Mouse (Mus musculus) stomach, embryonic 16.5 days (tissue): ENCODE measurements at regions not wholly inside any gene's neighbourhood (a gene's known extent, or its start where the extent isn't known, plus 50 kb on each side); places are given as distances from the start of the nearest gene placed in this dataset.
A peak's percentile ranks its signal among the peaks of the same experiment; 100 is the strongest.

ENCODE experiments used
- ATAC-seq: fragments of 200-750 bp; cut with Nextera tagmentation; 2 replicates; pipeline ENCODE4 v1.8.0; 2017; ENCODE audit warnings: moderate number of reproducible peaks, moderate TSS enrichment; ENCODE audit not compliant: insufficient read depth, low FRiP score
- H3K27ac ChIP-seq: fragments of 300-500 bp; sonication (generic); 2 replicates; pipeline ENCODE4 v1.5.1; 2014; ENCODE audit warnings: low read length
- H3K27me3 ChIP-seq: fragments of 300-500 bp; sonication (generic); 2 replicates; pipeline ENCODE4 v1.6.1; 2014; ENCODE audit warnings: low read length, control low read depth, mixed read lengths; ENCODE audit not compliant: control insufficient read depth, insufficient read depth
- H3K36me3 ChIP-seq: fragments of 300-500 bp; sonication (generic); 2 replicates; pipeline ENCODE4 v1.6.1; 2014; ENCODE audit warnings: low read length; ENCODE audit not compliant: control insufficient read depth, insufficient read depth
- H3K4me1 ChIP-seq: fragments of 300-500 bp; sonication (generic); 2 replicates; pipeline ENCODE4 v1.6.1; 2014; ENCODE audit warnings: low read length, control low read depth, mixed read lengths; ENCODE audit not compliant: control insufficient read depth, insufficient read depth
- H3K4me2 ChIP-seq: fragments of 300-500 bp; sonication (generic); 2 replicates; pipeline ENCODE4 v1.6.1; 2014; ENCODE audit warnings: low read depth, low read length, mixed read lengths
- H3K4me3 ChIP-seq: fragments of 300-500 bp; sonication (generic); replicated peaks from 2 replicates; pipeline ENCODE4 v1.5.1; 2014; ENCODE audit warnings: mild to moderate bottlenecking, low read length
- H3K9ac ChIP-seq: fragments of 300-500 bp; sonication (generic); 2 replicates; pipeline ENCODE4 v1.6.1; 2014; ENCODE audit warnings: low read length
- H3K9me3 ChIP-seq: fragments of 300-500 bp; sonication (generic); replicated peaks from 2 replicates; pipeline ENCODE4 v1.6.1; 2016; ENCODE audit warnings: low read length, control low read depth; ENCODE audit not compliant: control insufficient read depth
- WGBS: fragments of 180-500 bp; shearing (Covaris S2); extraction: QIAGEN DNeasy Blood & Tissue Kit; methylation state at CpG from one replicate; pipeline ENCODE4 v1.1.7; 2014; 5-methylcytosine and 5-hydroxymethylcytosine counted together

DNA sequence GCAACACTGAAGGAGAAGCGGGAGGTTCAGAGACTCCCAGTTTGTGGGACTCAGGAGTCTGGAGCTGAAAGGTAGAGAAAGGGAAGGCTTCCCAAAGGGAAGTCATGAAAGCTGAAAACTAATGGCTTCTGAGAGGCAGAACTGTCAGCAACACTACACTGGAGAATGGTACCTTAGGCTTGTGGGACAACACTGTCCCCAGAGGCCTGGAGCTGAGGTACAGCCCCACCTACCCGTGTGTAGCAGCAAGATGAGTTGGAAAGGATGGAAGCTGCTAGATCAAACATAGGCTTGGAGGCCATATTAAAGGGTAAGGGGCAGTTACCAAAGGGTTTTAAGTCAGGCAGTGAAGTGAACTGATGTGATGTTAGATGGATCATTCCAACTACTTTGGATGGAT lies 219.9 kb upstream of the Ccdc122 start:
- Histone ChIP-seq H3K27me3 (no peaks in the 10 kb centered on the region), H3K27ac (no peak overlapping the region), H3K36me3 (no peaks in the 10 kb centered on the region), H3K4me1 (peaks cover 27% of the 10 kb centered on the region), H3K4me3 (no peak overlapping the region), H3K4me2 (no peak overlapping the region), H3K9ac (no peak overlapping the region), H3K9me3 (no peaks in the 10 kb centered on the region)
- 83% methylated on average over 2 of the region's 2 CpGs for WGBS
- ATAC-seq, result no peak

DNA sequence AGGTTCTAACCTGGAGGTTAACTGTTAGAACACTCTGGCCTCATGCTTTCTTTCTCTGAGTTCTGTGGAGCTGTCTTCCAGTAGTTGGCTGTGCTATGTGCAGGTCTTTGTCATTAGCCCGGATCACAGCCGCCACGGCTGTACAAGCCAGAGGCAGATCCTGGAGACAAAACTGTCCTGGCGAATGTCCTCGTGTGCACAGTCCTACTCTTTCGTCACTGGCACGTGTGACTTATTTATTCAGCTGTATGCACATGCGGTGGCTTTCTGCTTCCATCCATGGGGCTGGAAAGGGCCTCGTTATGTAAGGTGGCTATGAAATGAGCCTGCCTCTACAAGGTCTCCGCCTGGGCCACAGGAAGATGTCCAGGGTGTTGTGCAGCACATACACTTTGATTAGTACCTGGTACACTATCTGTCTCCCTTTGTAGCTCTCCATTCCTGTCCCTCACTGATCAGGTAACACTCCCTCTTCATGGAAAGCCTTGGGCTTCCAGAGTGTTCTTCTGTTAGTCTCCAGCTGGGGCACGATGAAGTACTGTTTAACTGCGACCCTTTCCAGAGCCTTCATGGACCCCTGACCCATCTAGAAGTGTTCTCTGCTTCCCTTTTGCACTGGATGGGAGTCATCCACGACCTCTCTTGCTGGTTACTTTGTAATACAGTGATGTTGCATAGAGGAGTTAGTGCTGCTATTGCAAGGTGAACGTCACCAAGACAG lies 224.3 kb upstream of the Ccdc122 start:
- no peak overlapping the region for H3K4me3 ChIP-seq
- no peaks in the 10 kb centered on the region for H3K36me3 ChIP-seq
- H3K27me3 ChIP-seq, result no peaks in the 10 kb centered on the region
- H3K4me2 ChIP-seq, result no peak overlapping the region
- H3K27ac ChIP-seq, result peak overlapping the region; percentile 16; the same call in 1 of the 2 replicates
- peaks cover 4% of the 10 kb centered on the region; the same call in 1 of the 2 replicates for H3K4me1 ChIP-seq
- H3K9ac ChIP-seq, result no peak overlapping the region
- H3K9me3 ChIP-seq, result no peaks in the 10 kb centered on the region
- ATAC-seq, result no peak
- WGBS, result 60% methylated on average over 14 of the region's 14 CpGs

DNA sequence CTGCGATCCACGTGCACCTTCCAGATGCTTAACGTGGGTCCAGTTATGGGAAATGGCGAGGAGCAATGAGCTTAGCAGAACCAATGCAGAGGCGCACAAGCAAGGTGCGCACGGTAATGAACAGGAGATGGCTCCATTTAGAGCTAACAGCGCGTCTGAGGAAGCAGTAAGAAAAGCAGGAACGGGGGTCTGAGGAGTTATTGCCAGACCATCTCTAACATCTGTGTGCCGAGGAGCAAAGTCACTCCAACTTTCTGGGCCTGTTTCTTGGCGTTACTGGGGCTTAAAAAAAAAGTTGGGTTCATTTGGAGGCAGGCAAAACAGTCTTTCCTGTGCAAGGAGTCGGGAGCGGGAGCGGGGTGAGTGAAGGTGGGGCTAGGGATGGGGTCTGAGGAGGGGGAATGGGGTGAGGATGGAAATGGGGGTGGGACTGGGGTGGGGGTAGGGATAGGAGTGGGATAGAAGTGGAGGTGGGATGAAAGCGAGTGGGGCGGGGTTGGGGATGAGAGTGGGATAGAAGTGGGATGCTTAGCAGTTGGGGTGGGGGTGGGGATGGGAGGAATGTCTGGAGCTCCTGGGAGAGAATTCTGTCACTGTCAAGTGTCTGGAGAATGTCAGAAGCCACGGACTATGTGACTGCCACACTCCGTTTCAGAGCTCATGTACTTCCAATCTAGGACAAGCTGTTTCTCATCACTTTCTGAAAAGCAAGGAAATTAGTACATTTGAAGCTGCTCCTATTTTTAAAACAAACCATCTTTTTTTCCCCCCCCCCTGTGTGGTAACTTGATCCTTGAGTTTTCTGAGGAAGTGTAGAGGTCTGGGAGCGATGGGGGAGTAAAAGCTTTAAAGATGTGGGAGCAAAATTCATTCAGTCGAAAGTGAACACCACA lies 225.6 kb upstream of the Ccdc122 start:
- ATAC-seq, result peak; percentile 83
- no peaks in the 10 kb centered on the region for H3K27me3 ChIP-seq
- peak overlapping the region; percentile 2; the same call in 1 of the 2 replicates for H3K9ac ChIP-seq
- 27% methylated on average over 21 of the region's 21 CpGs for WGBS
- H3K4me3 ChIP-seq, result no peak overlapping the region
- H3K9me3 ChIP-seq, result 0 out of 2 replicates have a peak, but pooled peaks cover 4% of the 10 kb centered on the region
- peak overlapping the region; percentile 34 for H3K27ac ChIP-seq
- H3K4me1 ChIP-seq, result peaks cover 4% of the 10 kb centered on the region; the same call in 1 of the 2 replicates
- H3K4me2 ChIP-seq, result peak overlapping the region; percentile 42
- H3K36me3 ChIP-seq, result no peaks in the 10 kb centered on the region

DNA sequence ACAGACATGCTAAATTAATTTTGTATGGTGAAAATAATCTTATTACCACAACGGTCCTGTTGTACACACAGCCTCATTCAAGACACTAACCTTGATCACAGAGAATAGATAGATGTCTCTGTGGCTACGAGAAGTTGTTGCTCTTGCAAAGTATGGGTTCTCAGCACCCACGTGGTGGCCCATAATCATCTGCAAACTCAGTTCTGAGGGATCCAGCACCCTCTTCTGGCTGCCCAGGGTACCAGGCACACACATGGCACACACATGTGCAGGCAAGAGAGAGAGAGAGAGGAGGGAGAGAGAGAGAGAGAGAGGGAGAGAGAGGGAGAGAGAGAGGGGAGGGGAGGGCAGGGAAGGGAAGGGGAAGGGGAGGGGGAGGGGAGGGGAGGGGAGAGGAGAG lies 226.5 kb upstream of the Ccdc122 start:
- Histone ChIP-seq H3K4me2 (no peak overlapping the region), H3K27me3 (no peaks in the 10 kb centered on the region), H3K9ac (no peak overlapping the region), H3K4me3 (no peak overlapping the region), H3K9me3 (0 out of 2 replicates have a peak, but pooled peaks cover 4% of the 10 kb centered on the region), H3K36me3 (no peaks in the 10 kb centered on the region), H3K4me1 (peaks cover 9% of the 10 kb centered on the region; the same call in 1 of the 2 replicates), H3K27ac (no peak overlapping the region)
- WGBS, result 86% methylated on average over 3 of the region's 3 CpGs
- ATAC-seq, result no peak

DNA sequence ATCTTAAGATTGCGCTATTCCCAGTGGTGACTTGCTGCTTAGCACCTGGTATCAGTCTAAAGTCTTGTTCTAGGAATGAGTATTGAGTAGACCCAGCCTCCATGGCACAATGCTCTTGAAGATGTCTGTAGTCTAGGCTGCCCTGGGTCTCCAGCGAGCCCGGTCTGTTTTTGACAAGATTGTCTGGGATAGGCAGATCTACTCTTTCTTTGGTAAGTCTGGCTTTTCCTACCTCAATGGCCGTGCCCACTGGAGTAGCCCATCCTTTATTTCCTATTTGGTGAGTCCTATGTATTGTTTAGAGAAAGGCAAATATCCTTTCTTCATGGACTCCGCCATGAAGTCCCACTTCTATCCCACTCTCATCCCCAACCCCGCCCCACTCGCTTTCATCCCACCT lies 227.2 kb upstream of the Ccdc122 start:
- H3K9ac ChIP-seq, result no peak overlapping the region
- 96% methylated on average over 7 of the region's 7 CpGs for WGBS

DNA sequence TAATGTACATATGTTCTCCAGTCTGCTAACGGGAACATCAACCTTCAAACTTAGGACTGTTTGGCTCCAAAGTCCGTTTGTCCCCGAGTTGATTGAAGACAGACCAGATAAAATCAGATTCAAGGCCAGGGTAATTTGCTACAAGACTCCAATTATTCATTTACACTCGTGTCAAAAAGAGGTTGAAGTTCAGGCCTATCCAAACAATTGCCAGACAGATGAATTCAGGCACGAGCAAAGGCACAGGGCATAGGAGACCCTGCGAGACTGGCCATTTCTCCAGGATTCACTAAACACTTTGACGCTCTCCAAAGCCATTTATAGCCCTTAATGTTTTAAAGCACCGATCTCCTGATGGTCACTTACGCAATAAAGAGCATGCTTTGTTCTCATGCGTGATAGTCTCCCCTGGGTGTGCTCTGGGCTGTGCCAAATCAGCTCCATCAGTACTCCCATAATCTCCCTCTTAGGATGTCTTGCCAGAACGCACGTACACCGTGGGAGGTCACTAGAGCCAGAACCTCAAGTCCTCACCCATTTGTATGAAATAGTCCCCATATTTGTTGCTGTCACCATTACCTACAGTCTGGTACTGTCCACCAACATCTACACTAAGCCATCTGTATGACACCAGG lies 231.3 kb upstream of the Ccdc122 start:
- H3K27me3 ChIP-seq, result no peaks in the 10 kb centered on the region
- ATAC-seq, result peak; percentile 64; the same call in 1 of the 2 replicates
- H3K27ac ChIP-seq, result peak overlapping the region; percentile 81
- H3K4me1 ChIP-seq, result peaks cover 17% of the 10 kb centered on the region; the same call in 1 of the 2 replicates
- peak overlapping the region; percentile 19; the same call in 1 of the 2 replicates for H3K4me2 ChIP-seq
- no peaks in the 10 kb centered on the region for H3K36me3 ChIP-seq
- 0 out of 2 replicates have a peak, but pooled peaks cover 4% of the 10 kb centered on the region for H3K9me3 ChIP-seq
- H3K9ac ChIP-seq, result no peak overlapping the region
- 28% methylated on average over 13 of the region's 13 CpGs for WGBS
- H3K4me3 ChIP-seq, result no peak overlapping the region

More for the DNA sequence above, 227.2 kb upstream of the Ccdc122 start:
- H3K4me3 ChIP-seq, result no peak overlapping the region
- H3K36me3 ChIP-seq, result no peaks in the 10 kb centered on the region
- H3K27ac ChIP-seq, result no peak overlapping the region
- no peak overlapping the region for H3K4me2 ChIP-seq
- ATAC-seq, result no peak
- H3K4me1 ChIP-seq, result peaks cover 14% of the 10 kb centered on the region; the same call in 1 of the 2 replicates
- no peaks in the 10 kb centered on the region for H3K27me3 ChIP-seq
- H3K9me3 ChIP-seq, result 0 out of 2 replicates have a peak, but pooled peaks cover 4% of the 10 kb centered on the region

DNA sequence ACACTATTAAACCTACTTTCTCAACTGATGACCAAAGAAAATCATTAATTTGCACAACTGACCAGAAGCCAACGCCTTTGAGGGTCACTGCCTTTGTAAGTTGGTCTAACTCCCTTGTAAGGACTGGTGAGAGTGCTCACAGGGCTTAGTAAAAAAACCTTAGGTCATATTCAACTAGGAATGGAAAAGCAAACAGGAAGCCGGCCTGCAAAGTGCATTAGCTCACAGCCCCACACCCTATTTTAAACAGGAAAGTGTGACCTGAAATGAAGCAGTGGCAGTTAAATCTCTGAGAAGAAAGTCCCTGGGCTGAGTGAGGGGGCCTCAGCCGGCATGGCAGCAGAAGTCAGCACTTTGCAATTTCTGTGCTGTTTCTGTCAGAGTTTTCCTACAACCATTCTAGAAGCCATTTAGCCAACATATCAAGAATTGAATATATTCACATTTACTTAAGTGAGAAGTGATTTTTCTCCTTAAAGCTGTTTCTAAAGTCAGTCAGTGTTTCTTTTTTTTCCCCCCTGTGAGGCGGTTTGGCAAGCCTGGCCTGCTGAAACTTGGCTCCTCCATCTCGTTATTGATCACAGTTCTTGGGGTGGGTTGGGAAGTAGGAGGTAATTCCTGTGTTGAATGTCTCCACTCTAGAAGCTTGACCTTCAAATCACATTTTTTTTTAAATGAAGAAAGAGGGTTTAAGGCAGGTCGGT lies 232.0 kb upstream of the Ccdc122 start:
- H3K9me3 ChIP-seq, result 0 out of 2 replicates have a peak, but pooled peaks cover 4% of the 10 kb centered on the region
- H3K9ac ChIP-seq, result no peak overlapping the region
- H3K4me1 ChIP-seq, result peaks cover 17% of the 10 kb centered on the region; the same call in 1 of the 2 replicates
- H3K36me3 ChIP-seq, result no peaks in the 10 kb centered on the region
- H3K27me3 ChIP-seq, result no peaks in the 10 kb centered on the region
- H3K4me3 ChIP-seq, result no peak overlapping the region
- H3K4me2 ChIP-seq, result peak overlapping the region; percentile 19; the same call in 1 of the 2 replicates
- peak overlapping the region; percentile 81 for H3K27ac ChIP-seq
- ATAC-seq, result peak; percentile 23; the same call in 1 of the 2 replicates
- 24% methylated on average over 6 of the region's 6 CpGs for WGBS

DNA sequence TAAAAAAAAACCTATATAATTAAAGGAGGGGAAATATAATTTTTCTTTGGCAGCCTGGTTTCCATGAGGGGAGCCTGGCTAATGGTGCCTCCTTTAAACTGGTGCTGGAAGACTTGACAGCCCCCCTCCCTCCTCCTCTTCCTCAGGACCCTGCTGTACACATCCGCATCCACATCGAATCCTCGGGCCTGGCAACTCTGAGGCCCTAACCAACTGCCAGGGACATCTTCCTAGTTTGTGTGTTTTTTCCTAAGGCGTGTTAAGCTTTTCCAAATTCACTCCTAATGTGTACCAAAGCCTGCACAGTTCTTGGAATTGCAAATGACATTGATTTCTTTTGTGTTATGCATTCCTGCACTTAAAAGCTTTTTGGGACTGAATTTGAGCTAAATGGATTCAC lies 236.4 kb upstream of the Ccdc122 start:
- no peak for ATAC-seq
- Histone ChIP-seq H3K9me3 (no peaks in the 10 kb centered on the region), H3K9ac (no peak overlapping the region), H3K36me3 (no peaks in the 10 kb centered on the region), H3K4me2 (no peak overlapping the region), H3K4me3 (no peak overlapping the region), H3K27me3 (no peaks in the 10 kb centered on the region), H3K27ac (no peak overlapping the region; the same call in 1 of the 2 replicates), H3K4me1 (peaks cover 13% of the 10 kb centered on the region; the same call in 1 of the 2 replicates)
- WGBS, result 60% methylated on average over 4 of the region's 4 CpGs
